Mouse (Mus musculus) G1E (cell line): Measurements from ENCODE around the gene Cacna1s. TPM values are rescaled to one million over a fixed set of nuclear protein-coding genes. Genes with fewer than 3 reads are reported as not detected.

Experiments
- ATAC-seq: 2 replicates; pipeline ENCODE4 v1.8.0; 2016; ENCODE audit warnings: mild to moderate bottlenecking; ENCODE audit not compliant: insufficient number of reproducible peaks, poor library complexity, low FRiP score, severe bottlenecking; ENCODE audit errors: extremely low read depth
- DNase-seq: peaks from one replicate; pipeline ENCODE4 v3.0.0; 2012; ENCODE audit warnings: low spot score
- H3K27me3 ChIP-seq: 2 replicates; pipeline ENCODE4 v1.6.1; 2012; ENCODE audit warnings: mild to moderate bottlenecking, low read length, inconsistent platforms; ENCODE audit not compliant: insufficient read depth
- H3K36me3 ChIP-seq: replicated peaks from 2 replicates; pipeline ENCODE3; 2012; ENCODE audit warnings: mild to moderate bottlenecking, inconsistent platforms
- H3K4me1 ChIP-seq: 2 replicates; pipeline ENCODE4 v1.6.1; 2012; ENCODE audit warnings: low read depth, low read length, inconsistent platforms, mixed read lengths; ENCODE audit not compliant: insufficient read depth
- H3K4me3 ChIP-seq: 2 replicates; pipeline ENCODE4 v1.5.1; 2012; ENCODE audit warnings: low read depth, mild to moderate bottlenecking, inconsistent platforms, low read length, moderate library complexity, mixed read lengths
- H3K9me3 ChIP-seq: replicated peaks from 2 replicates; pipeline ENCODE4 v1.6.1; 2012; ENCODE audit warnings: inconsistent platforms
- CTCF ChIP-seq: IDR thresholded peaks from 2 replicates; pipeline ENCODE4 v1.5.1; 2012; ENCODE audit warnings: low read depth, low read length, inconsistent platforms, mixed read lengths
- GATA1 ChIP-seq: IDR thresholded peaks from 2 replicates; pipeline ENCODE4 v1.6.1; 2012; ENCODE audit warnings: borderline replicate concordance, low read length, inconsistent platforms, mixed read lengths
- GATA2 ChIP-seq: IDR thresholded peaks from 2 replicates; pipeline ENCODE4 v1.6.1; 2012; ENCODE audit warnings: low read depth, low read length, inconsistent platforms, borderline replicate concordance
- POLR2AphosphoS5 ChIP-seq: IDR thresholded peaks from 2 replicates; pipeline ENCODE4 v1.6.1; 2012; ENCODE audit warnings: low read depth, low read length, inconsistent platforms; ENCODE audit not compliant: insufficient replicate concordance
- TAL1 ChIP-seq: conservative IDR thresholded peaks from 2 replicates; pipeline ENCODE4 v1.6.1; 2012; ENCODE audit warnings: low read depth, low read length, inconsistent platforms, mixed read lengths
- polyA plus RNA-seq: library from polyadenylated mRNA; stranded (reverse); fragments of >175 nt; gene quantifications from 2 replicates; pipeline ENCODE4 v1.2.3, GENCODE M21; 2012
- total RNA-seq, 2 experiments: library from RNA; stranded (forward) in 1 of 2; stranded (reverse) in 1 of 2; fragments of 200-1000 nt in 1 of 2; fragments of >200 nt in 1 of 2; fragmentation: Nextera tagmentation in 1 of 2; gene quantifications; 2 replicates each; pipeline ENCODE4 v1.2.3; 2014 to 2017

Cacna1s gene
- total and polyA plus RNA-seq, 3 experiments, result 0.11 TPM; not detected in 2

GRCm38 (mm10) chr1:136014796-136015502 is 37.6 kb upstream of the Cacna1s start:
- Histone ChIP-seq H3K36me3 (peaks cover 10% of the 10 kb centered on the region), H3K9me3 (0 out of 2 replicates have a peak, but pooled peaks cover 2% of the 10 kb centered on the region), H3K27me3 (no peaks in the 10 kb centered on the region), H3K4me3 (peak overlapping the region; percentile 17; the same call in 1 of the 2 replicates), H3K4me1 (peaks cover 84% of the 10 kb centered on the region)
- ATAC-seq (peak; percentile 86), DNase-seq (peak; percentile 84)
- no peak for TF ChIP-seq GATA2
- no peak for TF ChIP-seq CTCF
- TF ChIP-seq TAL1, result peak; percentile 100
- TF ChIP-seq POLR2AphosphoS5, result no peak
- no peak for TF ChIP-seq GATA1

GRCm38 (mm10) chr1:136017307-136017706 is 35.2 kb upstream of the Cacna1s start:
- no peak for ATAC-seq
- no peak for DNase-seq
- H3K9me3 ChIP-seq, result no peaks in the 10 kb centered on the region
- H3K4me1 ChIP-seq, result peaks cover 72% of the 10 kb centered on the region
- peaks cover 32% of the 10 kb centered on the region for H3K36me3 ChIP-seq
- TF ChIP-seq GATA1 (no peak), CTCF (no peak), TAL1 (no peak), GATA2 (no peak), POLR2AphosphoS5 (no peak)
- no peaks in the 10 kb centered on the region for H3K27me3 ChIP-seq
- peak overlapping the region; percentile 56; the same call in 1 of the 2 replicates for H3K4me3 ChIP-seq

DNA sequence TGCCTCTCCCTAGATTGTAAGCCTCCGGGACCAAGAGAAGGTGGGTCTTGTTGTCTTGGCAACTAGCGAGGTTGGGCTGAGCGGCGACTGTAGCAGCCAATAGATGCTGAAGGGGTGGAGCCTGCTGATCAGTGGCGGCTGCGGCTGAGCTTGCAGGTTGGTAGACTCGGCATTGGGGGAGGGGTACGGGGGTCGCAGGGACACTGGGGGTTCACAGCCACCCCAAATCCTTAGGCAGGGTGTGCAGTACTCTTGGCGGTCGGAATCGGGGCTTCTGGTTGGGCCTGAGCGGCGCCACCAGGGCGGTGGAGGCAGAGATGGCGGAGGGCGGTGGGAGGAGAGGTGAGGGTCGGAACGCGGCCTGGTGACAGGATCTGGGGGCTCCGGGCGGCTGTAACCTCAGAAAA is 34.6 kb upstream of the Cacna1s start:
- Histone ChIP-seq H3K4me3 (peak overlapping the region; percentile 80), H3K9me3 (no peaks in the 10 kb centered on the region), H3K27me3 (no peaks in the 10 kb centered on the region), H3K4me1 (peaks cover 75% of the 10 kb centered on the region), H3K36me3 (peaks cover 38% of the 10 kb centered on the region)
- DNase-seq (peak; percentile 96), ATAC-seq (peak; percentile 76)
- TF ChIP-seq GATA1, result no peak
- TF ChIP-seq TAL1, result no peak
- TF ChIP-seq CTCF, result no peak
- no peak for TF ChIP-seq GATA2
- no peak for TF ChIP-seq POLR2AphosphoS5

- TF ChIP-seq GATA2, result no peak
- TF ChIP-seq POLR2AphosphoS5, result no peak
- H3K4me3 ChIP-seq, result peak overlapping the region; percentile 80
- H3K27me3 ChIP-seq, result no peaks in the 10 kb centered on the region
- H3K9me3 ChIP-seq, result no peaks in the 10 kb centered on the region
- H3K36me3 ChIP-seq, result peaks cover 44% of the 10 kb centered on the region
- DNase-seq, result peak; percentile 53
- peaks cover 75% of the 10 kb centered on the region for H3K4me1 ChIP-seq
- no peak for ATAC-seq
These were observed 34.0 kb upstream of the Cacna1s start for GRCm38 (mm10) chr1:136018390-136019189.

GRCm38 (mm10) chr1:136030201-136030600 is 22.3 kb upstream of the Cacna1s start:
- DNase-seq (no peak), ATAC-seq (no peak)
- TF ChIP-seq CTCF (no peak), POLR2AphosphoS5 (no peak)
- Histone ChIP-seq H3K9me3 (no peaks in the 10 kb centered on the region), H3K4me3 (no peak overlapping the region), H3K36me3 (peaks cover 100% of the 10 kb centered on the region), H3K4me1 (peaks cover 27% of the 10 kb centered on the region), H3K27me3 (no peaks in the 10 kb centered on the region)

- Histone ChIP-seq H3K9me3 (no peaks in the 10 kb centered on the region), H3K36me3 (peaks cover 98% of the 10 kb centered on the region), H3K27me3 (no peaks in the 10 kb centered on the region), H3K4me1 (peaks cover 16% of the 10 kb centered on the region), H3K4me3 (no peak overlapping the region)
- DNase-seq (no peak), ATAC-seq (no peak)
- TF ChIP-seq GATA2 (no peak), CTCF (no peak), TAL1 (no peak), POLR2AphosphoS5 (no peak), GATA1 (no peak)
These were observed 20.9 kb upstream of the Cacna1s start for GRCm38 (mm10) chr1:136031697-136032096.
